Mouse (Mus musculus) naive thymus-derived CD4-positive, alpha-beta T cell, adult 5 months (primary cell): ENCODE data around the gene Olfr742. TPM values are rescaled to one million over a fixed set of nuclear protein-coding genes. Genes with fewer than 3 reads are reported as not detected.

Source experiments
- polyA plus RNA-seq: library from polyadenylated mRNA; unstranded; fragments of 100-300 nt; shearing (Covaris generic); gene quantifications from one replicate; pipeline ENCODE4 v1.2.1, GENCODE M21; 2017

Gene Olfr742
- polyA plus RNA-seq: not detected

DNA sequence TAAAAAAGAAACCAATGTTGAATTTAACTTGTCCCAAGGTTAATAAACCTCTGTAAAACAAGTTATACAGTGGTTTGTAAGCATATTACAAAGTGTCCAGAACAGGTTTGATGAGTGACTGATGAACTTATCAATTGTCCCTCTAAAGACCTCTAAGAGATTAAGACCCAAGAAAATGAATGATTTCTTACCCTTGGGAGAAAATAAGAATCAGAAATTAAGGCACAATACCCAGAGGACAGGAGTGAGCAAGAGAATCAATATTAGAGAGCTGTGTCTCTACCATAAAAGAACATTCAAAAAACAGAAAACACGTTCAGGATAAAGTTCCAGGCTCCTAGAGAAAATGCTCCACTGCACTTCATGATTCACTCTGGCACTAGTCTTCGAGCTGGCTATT lies at the start of gene Olfr742:
TSS of gene Olfr742 (plus strand) at position 301 of the 400 bp plus-strand sequence.

DNA sequence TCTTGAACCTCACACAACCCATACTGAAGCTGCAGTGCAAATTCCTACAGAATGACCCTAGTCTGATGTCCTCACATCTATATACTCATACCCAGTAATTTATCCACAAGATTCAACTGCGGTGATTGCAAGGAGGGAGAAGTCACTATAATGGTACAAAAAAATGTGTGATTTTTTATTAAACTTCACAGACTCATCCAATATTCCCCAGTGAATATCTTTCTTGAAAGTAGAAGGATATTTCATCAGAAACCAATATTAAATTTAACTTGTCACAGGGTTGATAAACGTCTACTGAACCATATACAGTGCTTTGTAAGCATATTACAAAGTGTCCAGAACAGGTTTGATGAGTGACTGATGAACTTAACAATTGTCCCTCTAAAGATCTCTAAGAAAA lies 31.0 kb upstream of the Olfr742 start, which contains the start of gene Olfr741:
TSS of gene Olfr741 (plus strand) at position 301 of the 400 bp plus-strand sequence.

DNA sequence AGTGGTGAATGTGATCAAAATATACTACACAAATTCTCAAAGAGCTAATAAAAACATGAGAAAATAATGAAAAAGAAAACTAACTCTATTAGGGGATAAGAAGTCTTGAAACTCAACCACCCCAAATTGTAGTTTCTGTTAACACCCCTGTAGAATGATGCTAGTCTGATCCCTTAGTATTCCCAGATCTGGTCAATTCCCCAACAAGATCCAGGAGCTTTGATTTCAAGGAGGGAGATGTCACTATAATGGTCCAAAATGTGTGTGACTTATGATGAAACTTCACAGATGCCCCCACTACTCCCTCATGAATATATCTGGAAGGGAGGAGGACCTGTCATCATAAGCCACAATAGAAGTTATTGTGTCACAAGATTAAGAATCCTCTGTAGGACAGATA lies 18.1 kb downstream of the Olfr742 start, which contains the start of gene Olfr743:
TSS of gene Olfr743 (plus strand) at position 301 of the 400 bp plus-strand sequence.

Other genes starting within 250 kb of the Olfr742 start
- gene Olfr732, start 219.4 kb upstream of the Olfr742 start, polyA plus RNA-seq: not detected
- gene Olfr733, start 202.1 kb upstream of the Olfr742 start, polyA plus RNA-seq: not detected
- not detected for gene Olfr734, start 176.8 kb upstream of the Olfr742 start, polyA plus RNA-seq
- not detected for gene Olfr735, start 154.7 kb upstream of the Olfr742 start, polyA plus RNA-seq
- not detected for gene Tlr11, start 145.7 kb upstream of the Olfr742 start, polyA plus RNA-seq
- gene Olfr736, start 122.4 kb upstream of the Olfr742 start, polyA plus RNA-seq: not detected
- not detected for gene Olfr738, start 96.0 kb upstream of the Olfr742 start, polyA plus RNA-seq
- not detected for gene Olfr739, start 85.0 kb upstream of the Olfr742 start, polyA plus RNA-seq
- not detected for gene Olfr740, start 58.1 kb upstream of the Olfr742 start, polyA plus RNA-seq
- gene Olfr741, start 30.9 kb upstream of the Olfr742 start, polyA plus RNA-seq: not detected
- gene Olfr743, start 18.2 kb downstream of the Olfr742 start, polyA plus RNA-seq: not detected
- not detected for gene Olfr744, start 111.3 kb downstream of the Olfr742 start, polyA plus RNA-seq
- not detected for gene Olfr745, start 135.8 kb downstream of the Olfr742 start, polyA plus RNA-seq
- not detected for gene Olfr746, start 143.5 kb downstream of the Olfr742 start, polyA plus RNA-seq
- not detected for gene Olfr747, start 189.6 kb downstream of the Olfr742 start, polyA plus RNA-seq
- gene Olfr748, start 203.8 kb downstream of the Olfr742 start, polyA plus RNA-seq: 0.22 TPM
- gene Olfr749, start 241.5 kb downstream of the Olfr742 start, polyA plus RNA-seq: not detected